Mouse (Mus musculus) forebrain, embryonic 12.5 days (tissue): Measurements from ENCODE around the gene Psmd1. TPM values are rescaled to one million over a fixed set of nuclear protein-coding genes. Genes with fewer than 3 reads are reported as not detected.

ENCODE experiments used
- ATAC-seq: fragments of 200-750 bp; cut with Nextera tagmentation; 2 replicates; pipeline ENCODE4 v1.8.0; 2017; ENCODE audit warnings: moderate TSS enrichment; ENCODE audit not compliant: low FRiP score
- H3K27ac ChIP-seq: fragments of 300-500 bp; sonication (generic); 2 replicates; pipeline ENCODE4 v1.5.1; 2016; ENCODE audit warnings: mild to moderate bottlenecking
- H3K27me3 ChIP-seq: fragments of 300-500 bp; sonication (generic); 2 replicates; pipeline ENCODE4 v1.6.1; 2016; ENCODE audit warnings: mild to moderate bottlenecking
- H3K36me3 ChIP-seq: fragments of 300-500 bp; sonication (generic); replicated peaks from 2 replicates; pipeline ENCODE4 v1.6.1; 2016; ENCODE audit warnings: mild to moderate bottlenecking
- H3K4me1 ChIP-seq: fragments of 300-500 bp; sonication (generic); 2 replicates; pipeline ENCODE4 v1.6.1; 2016
- H3K4me2 ChIP-seq: fragments of 300-500 bp; sonication (generic); 2 replicates; pipeline ENCODE4 v1.6.1; 2016; ENCODE audit warnings: mild to moderate bottlenecking, moderate library complexity
- H3K4me3 ChIP-seq: fragments of 300-500 bp; sonication (generic); replicated peaks from 2 replicates; pipeline ENCODE4 v1.5.1; 2016; ENCODE audit warnings: mild to moderate bottlenecking
- H3K9ac ChIP-seq: fragments of 300-500 bp; sonication (generic); 2 replicates; pipeline ENCODE4 v1.6.1; 2016; ENCODE audit warnings: mild to moderate bottlenecking
- H3K9me3 ChIP-seq: fragments of 300-500 bp; sonication (generic); 2 replicates; pipeline ENCODE4 v1.6.1; 2016
- WGBS: fragments of 180-500 bp; shearing (Covaris S2); methylation state at CpG from one replicate; pipeline ENCODE4 v1.1.7; 2016; 5-methylcytosine and 5-hydroxymethylcytosine counted together
- polyA plus RNA-seq: library from polyadenylated mRNA; unstranded; fragments of >200 nt; fragmentation: Nextera tagmentation; extraction: Ambion mirVana; gene quantifications from 2 replicates; pipeline ENCODE4 v1.2.1, GENCODE M21; 2016

Psmd1 gene
- polyA plus RNA-seq, 1 experiment from 2014 or later, result 202 TPM

DNA sequence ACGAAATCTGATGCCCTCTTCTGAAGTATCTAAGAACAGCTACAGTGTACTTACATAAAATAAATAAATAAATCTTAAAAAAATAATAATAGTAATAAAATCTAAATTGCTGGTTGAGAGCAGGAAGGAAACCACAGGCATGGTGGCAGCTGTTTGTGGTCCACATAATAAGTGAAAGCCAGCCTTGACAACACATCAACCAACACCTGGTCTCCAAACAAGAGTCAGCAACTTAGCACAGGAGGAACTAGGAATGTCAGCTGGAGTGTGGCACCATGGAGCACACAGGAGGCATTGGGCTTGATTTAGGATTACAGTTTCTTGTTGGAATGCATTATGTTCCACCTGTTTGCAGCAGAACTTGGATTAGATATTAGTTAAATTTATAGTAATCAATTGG lies 40.9 kb downstream of the Psmd1 start:
- H3K4me3 ChIP-seq, result no peak overlapping the region

DNA sequence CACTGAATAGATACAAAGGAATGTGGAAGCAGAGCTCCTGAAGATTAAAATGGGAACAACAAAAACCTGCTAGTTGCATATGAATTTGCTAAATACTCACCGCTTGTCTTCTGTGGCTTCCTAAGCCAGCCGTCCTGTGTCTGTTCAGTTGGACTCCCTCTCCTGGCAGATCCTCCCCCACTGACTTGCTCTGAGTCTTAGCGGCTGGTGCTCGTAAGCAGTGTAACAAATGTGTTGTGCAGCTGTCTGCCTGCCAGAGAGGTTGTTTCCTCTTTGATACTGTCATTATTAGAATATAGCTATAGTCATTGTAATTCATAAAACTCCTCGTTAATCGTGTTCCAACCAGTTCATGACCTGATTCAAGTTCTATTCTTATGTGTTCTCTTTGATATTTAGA lies 47.6 kb downstream of the Psmd1 start, which contains the start of gene Htr2b:
Gene Htr2b (minus strand): TSS at position 192 of the 400 bp plus-strand sequence.
- Histone ChIP-seq H3K9me3 (no peaks in the 10 kb centered on the region), H3K36me3 (peaks cover under 1% of the 10 kb centered on the region; the same call in 1 of the 2 replicates), H3K27me3 (no peaks in the 10 kb centered on the region), H3K9ac (no peak within 1 kb of the TSS), H3K4me2 (no peak within 1 kb of the TSS), H3K27ac (no peak within 1 kb of the TSS), H3K4me1 (no peaks in the 10 kb centered on the region; the same call in 1 of the 2 replicates), H3K4me3 (no peak within 1 kb of the TSS)
- ATAC-seq, result no peak
- 57% methylated on average over 6 of the region's 6 CpGs for WGBS

More for the DNA sequence above, 40.9 kb downstream of the Psmd1 start:
- no peaks in the 10 kb centered on the region for H3K4me1 ChIP-seq
- no peak overlapping the region for H3K4me2 ChIP-seq
- H3K9me3 ChIP-seq, result no peaks in the 10 kb centered on the region
- peaks cover 10% of the 10 kb centered on the region for H3K36me3 ChIP-seq
- 100% methylated on average over 1 of the region's 1 CpGs for WGBS
- H3K27me3 ChIP-seq, result no peaks in the 10 kb centered on the region
- H3K27ac ChIP-seq, result no peak overlapping the region
- H3K9ac ChIP-seq, result no peak overlapping the region
- no peak for ATAC-seq

DNA sequence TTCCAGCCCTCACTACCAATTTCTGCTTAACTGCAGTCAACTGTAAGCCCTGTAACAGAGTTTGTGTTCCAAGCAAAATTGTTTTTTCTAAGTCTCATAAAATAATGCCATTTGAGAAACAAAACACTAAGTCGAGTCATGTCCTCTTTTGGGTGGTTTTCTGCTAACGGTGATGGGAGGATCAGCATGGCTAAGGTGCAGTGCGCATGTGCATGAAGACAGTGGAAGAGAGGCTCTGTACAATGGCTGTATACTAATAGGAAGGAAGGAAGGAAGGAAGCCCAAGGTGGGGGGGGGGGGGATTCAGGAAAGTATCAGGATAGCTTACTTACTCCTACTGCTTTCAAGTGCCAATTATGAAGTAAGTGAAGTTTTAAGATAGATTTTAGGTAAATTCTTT lies 50.0 kb downstream of the Psmd1 start:
- H3K9ac ChIP-seq, result no peak overlapping the region
- ATAC-seq, result no peak
- 97% methylated on average over 3 of the region's 3 CpGs for WGBS

DNA sequence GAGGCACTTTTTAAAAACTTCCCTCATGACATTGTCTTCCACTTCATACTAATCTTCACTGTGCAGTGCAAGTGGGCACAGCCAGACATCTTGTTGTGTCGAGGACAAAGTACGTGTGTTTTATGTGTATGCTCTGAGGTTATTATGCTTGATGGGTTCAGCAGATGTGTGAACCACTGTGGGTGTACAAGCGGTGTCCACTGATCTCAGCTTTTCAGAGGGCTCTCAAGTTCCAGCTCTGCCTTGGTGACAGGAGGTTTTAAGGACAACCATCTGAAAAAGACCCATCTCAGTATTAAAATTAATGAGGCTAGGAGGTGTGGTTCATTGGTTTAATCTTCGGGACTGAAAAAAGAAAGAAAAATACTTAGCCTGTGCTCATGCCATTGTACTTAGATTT lies 55.4 kb downstream of the Psmd1 start:
- no peaks in the 10 kb centered on the region for H3K9me3 ChIP-seq
- H3K4me3 ChIP-seq, result no peak overlapping the region
- H3K4me2 ChIP-seq, result no peak overlapping the region
- H3K36me3 ChIP-seq, result peaks cover 56% of the 10 kb centered on the region
- H3K4me1 ChIP-seq, result no peaks in the 10 kb centered on the region
- 91% methylated on average over 4 of the region's 4 CpGs for WGBS
- no peak overlapping the region for H3K27ac ChIP-seq
- H3K9ac ChIP-seq, result no peak overlapping the region
- H3K27me3 ChIP-seq, result no peaks in the 10 kb centered on the region
- no peak for ATAC-seq

More for the DNA sequence above, 50.0 kb downstream of the Psmd1 start:
- H3K4me1 ChIP-seq, result no peaks in the 10 kb centered on the region; the same call in 1 of the 2 replicates
- no peak overlapping the region for H3K27ac ChIP-seq
- no peaks in the 10 kb centered on the region for H3K27me3 ChIP-seq
- no peak overlapping the region for H3K4me3 ChIP-seq
- no peaks in the 10 kb centered on the region for H3K9me3 ChIP-seq
- H3K4me2 ChIP-seq, result no peak overlapping the region
- H3K36me3 ChIP-seq, result peaks cover 20% of the 10 kb centered on the region

DNA sequence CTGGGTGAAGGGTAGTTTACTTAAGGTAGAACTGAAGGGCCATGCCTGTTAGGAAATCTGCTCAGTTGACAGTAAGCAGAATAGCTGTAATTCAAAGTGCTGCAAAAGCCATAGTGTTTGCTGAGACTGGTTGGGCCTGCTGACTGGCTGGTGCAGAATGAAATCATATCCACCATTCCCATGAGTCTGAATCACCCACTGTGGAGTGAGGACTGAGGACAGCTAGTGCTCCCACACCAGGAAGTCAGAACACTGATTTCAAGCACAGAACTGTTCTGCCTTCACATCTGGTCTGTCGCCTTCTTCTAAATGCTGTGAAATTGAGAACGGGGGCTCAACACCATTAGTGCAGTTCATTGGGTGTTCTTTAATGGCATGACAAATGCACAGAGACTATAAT lies 61.8 kb downstream of the Psmd1 start:
- Histone ChIP-seq H3K4me3 (no peak overlapping the region), H3K4me1 (no peaks in the 10 kb centered on the region), H3K9me3 (no peaks in the 10 kb centered on the region), H3K9ac (no peak overlapping the region), H3K4me2 (no peak overlapping the region), H3K27me3 (no peaks in the 10 kb centered on the region), H3K36me3 (peaks cover 69% of the 10 kb centered on the region), H3K27ac (no peak overlapping the region)
- no peak for ATAC-seq
- 96% methylated on average over 2 of the region's 2 CpGs for WGBS

DNA sequence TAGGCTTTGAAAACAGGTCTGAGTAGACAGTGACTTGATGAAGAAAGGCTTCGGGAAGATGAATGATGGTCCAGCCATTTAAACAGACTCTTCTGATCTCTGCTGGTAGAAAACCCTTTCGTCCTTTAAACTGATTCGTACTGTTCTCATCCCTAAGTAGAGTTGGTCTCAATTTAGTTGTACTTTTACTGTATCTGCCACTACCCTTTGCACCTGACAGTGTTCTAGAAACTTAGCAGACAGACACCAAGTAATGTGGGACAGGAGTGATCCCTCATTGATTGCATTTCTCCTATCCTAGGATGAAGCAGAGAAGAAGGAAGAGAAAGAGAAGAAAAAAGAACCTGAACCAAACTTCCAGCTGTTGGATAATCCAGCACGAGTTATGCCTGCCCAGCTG lies 69.2 kb downstream of the Psmd1 start, which contains the start of gene Gm21972:
Gene Gm21972 (plus strand): TSS at position 301 of the 400 bp plus-strand sequence.
- Histone ChIP-seq H3K27ac (no peak within 1 kb of the TSS), H3K4me2 (no peak within 1 kb of the TSS), H3K27me3 (no peaks in the 10 kb centered on the region), H3K9ac (no peak within 1 kb of the TSS), H3K36me3 (peaks cover 80% of the 10 kb centered on the region), H3K4me3 (no peak within 1 kb of the TSS), H3K4me1 (no peaks in the 10 kb centered on the region), H3K9me3 (no peaks in the 10 kb centered on the region)
- ATAC-seq, result no peak
- 97% methylated on average over 4 of the region's 4 CpGs for WGBS

DNA sequence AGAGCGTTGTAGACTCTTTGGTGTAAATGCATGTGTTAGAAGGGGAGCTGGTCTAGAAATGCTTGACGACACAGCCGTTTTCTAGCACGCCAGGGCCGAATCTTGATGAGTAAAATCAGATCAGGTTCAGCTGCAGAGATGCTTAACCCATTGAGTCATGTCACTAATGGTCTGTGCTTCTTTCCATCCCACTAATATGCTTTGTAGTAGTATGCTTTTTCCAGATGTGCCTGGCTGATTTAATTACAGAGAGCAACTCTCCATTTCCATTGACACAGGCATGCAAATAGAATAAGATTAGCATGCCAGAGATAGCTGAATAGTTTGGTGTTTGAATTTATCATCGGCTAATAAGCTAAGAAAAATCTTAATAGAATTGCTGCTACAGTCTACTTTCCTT lies 71.1 kb downstream of the Psmd1 start:
- Histone ChIP-seq H3K27ac (no peak overlapping the region), H3K4me3 (no peak overlapping the region), H3K36me3 (peaks cover 80% of the 10 kb centered on the region), H3K4me2 (no peak overlapping the region), H3K9me3 (no peaks in the 10 kb centered on the region), H3K4me1 (no peaks in the 10 kb centered on the region), H3K27me3 (no peaks in the 10 kb centered on the region), H3K9ac (no peak overlapping the region)
- no peak for ATAC-seq
- WGBS, result 94% methylated on average over 6 of the region's 6 CpGs

DNA sequence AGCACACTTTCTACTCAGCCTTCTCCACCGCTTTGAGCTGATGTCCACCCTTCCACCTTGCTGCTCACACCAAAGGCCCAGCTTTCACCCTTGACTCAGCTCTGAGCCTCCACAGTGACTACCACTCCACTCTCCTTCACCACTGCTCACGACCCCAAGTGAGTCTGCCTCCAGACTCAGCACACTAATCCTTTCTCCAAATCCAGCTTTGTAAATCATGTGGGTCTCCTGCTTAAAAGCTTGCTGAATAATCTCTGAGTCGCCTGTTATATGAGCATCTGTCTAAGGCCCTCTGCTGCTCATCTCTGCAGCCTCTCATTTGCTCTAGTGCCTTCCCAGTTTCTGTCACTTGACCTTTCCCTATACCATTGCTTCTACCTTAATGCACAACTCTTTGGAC lies 76.9 kb downstream of the Psmd1 start:
- Histone ChIP-seq H3K9me3 (no peaks in the 10 kb centered on the region), H3K4me1 (no peaks in the 10 kb centered on the region), H3K4me2 (no peak overlapping the region), H3K27me3 (no peaks in the 10 kb centered on the region), H3K4me3 (no peak overlapping the region), H3K27ac (no peak overlapping the region), H3K36me3 (peaks cover 49% of the 10 kb centered on the region), H3K9ac (no peak overlapping the region)
- ATAC-seq, result no peak
- WGBS, result 88% methylated on average over 3 of the region's 3 CpGs

DNA sequence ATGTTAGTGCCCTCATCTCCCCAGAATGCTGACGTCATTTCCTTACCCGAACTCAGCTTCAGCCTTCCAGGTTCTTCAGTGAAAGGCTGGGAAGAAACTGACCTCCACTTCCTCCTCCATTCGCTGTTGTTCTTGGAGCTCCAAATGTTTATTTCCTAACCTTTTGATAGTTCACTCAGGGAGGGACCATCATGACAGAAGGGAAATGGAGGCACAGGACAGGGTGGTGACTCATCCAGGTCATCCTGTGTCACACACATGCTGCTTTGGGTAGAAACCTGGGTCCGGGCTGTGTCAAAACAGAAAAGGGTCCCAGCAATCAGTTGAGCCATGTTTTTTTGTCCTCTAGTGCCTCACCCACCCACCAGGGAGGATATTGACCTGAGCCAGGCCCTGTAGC lies 79.0 kb downstream of the Psmd1 start:
- Histone ChIP-seq H3K36me3 (peaks cover 32% of the 10 kb centered on the region), H3K27me3 (no peaks in the 10 kb centered on the region), H3K27ac (no peak overlapping the region), H3K4me2 (no peak overlapping the region), H3K9ac (no peak overlapping the region), H3K4me1 (no peaks in the 10 kb centered on the region), H3K9me3 (no peaks in the 10 kb centered on the region), H3K4me3 (no peak overlapping the region)
- WGBS, result 87% methylated on average over 4 of the region's 4 CpGs
- no peak for ATAC-seq

DNA sequence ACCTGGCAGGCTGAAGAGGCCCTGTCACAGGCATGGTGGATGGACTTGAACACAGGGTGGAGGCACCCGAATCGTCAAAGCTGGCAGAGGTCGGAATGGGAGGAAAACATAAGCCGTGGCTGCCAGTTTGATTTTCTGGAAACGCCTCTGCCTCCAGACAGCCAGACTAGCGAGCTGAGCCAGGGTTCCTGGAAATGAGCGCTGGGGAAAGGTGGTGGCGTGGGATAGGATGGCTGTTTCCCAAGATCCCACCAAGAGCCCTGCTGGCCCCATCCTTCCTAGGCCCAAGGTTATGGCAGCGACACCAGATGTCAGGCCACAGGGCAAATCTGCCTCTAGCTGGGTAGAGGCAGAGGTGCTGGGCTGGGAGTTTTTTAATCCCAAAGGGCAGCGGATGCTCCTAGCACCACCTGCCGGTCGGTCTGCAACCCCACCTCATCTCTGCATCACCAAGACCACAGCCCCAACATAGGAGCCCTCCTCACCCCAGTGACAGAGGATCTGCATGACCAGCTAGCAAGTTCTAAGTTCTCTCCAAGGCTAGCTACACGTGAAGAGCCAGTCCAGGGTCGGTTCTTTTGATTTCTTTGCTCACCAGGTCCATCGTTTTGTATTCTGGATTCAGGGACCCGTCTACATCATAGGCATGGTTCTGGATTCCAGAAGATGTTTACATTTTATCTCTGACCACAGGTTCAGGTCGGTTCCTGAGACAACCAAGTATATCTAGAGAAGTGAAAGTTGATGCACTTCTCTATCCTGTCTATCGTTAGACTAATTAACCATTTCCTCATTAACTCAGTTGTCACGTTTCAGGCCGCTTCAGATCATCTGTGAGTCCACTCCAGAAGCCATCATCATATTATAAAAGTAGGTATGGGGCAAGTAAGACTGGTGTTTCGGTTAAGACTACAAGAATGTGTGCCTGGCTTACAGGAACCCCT lies 80.1 kb downstream of the Psmd1 start:
- H3K4me2 ChIP-seq, result no peak overlapping the region
- H3K27ac ChIP-seq, result no peak overlapping the region
- peaks cover 20% of the 10 kb centered on the region for H3K36me3 ChIP-seq
- H3K9me3 ChIP-seq, result no peaks in the 10 kb centered on the region
- H3K27me3 ChIP-seq, result no peaks in the 10 kb centered on the region
- H3K4me1 ChIP-seq, result no peaks in the 10 kb centered on the region
- WGBS, result 77% methylated on average over 21 of the region's 21 CpGs
- ATAC-seq, result no peak
- H3K9ac ChIP-seq, result no peak overlapping the region
- no peak overlapping the region for H3K4me3 ChIP-seq

DNA sequence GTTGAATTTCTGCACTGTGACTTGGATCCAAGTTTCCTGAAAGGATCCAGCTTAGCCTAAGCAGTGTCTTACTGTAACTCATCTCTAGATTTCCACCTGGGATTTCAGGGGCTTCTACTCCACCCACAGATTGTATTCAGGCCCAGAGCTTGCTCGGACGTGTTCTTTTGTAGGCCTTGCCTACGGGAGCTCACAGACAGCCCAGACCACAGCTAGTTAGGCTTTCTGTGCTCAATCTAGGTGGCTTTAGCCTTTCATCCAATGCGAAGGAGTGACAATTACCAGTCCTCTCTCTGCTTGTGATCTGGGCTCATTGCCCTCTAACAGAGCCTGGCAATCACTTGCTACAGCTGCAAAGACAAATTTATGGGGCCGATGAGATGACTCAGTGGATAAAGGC lies 82.1 kb downstream of the Psmd1 start:
- no peak overlapping the region for H3K9ac ChIP-seq
- 87% methylated on average over 5 of the region's 5 CpGs for WGBS
- H3K4me1 ChIP-seq, result no peaks in the 10 kb centered on the region
- peaks cover 6% of the 10 kb centered on the region for H3K36me3 ChIP-seq
- H3K27me3 ChIP-seq, result no peaks in the 10 kb centered on the region
- H3K9me3 ChIP-seq, result no peaks in the 10 kb centered on the region
- ATAC-seq, result no peak
- no peak overlapping the region for H3K27ac ChIP-seq
- H3K4me2 ChIP-seq, result no peak overlapping the region
- no peak overlapping the region for H3K4me3 ChIP-seq

DNA sequence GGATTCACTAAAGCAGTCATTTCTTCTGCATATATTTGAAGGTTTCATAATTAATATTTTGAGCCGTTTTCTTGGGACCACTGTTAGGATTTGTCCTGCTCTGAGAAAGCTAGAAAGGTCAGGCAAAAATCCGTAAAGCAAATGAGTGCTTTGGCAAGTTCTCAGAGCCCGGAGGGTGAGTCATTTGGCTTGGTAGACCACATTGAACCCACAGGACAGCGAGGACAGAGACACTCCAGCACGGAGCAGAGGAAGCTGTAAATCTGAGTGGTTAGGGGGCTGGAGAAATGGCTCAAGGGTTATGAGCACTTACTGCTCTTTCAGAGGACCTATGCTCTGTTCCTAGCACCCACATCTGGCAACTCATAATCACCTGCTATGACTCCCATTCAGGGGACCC lies 83.4 kb downstream of the Psmd1 start:
- no peaks in the 10 kb centered on the region for H3K27me3 ChIP-seq
- H3K27ac ChIP-seq, result no peak overlapping the region
- H3K4me3 ChIP-seq, result no peak overlapping the region
- no peaks in the 10 kb centered on the region for H3K4me1 ChIP-seq
- H3K36me3 ChIP-seq, result peaks cover 3% of the 10 kb centered on the region
- 82% methylated on average over 5 of the region's 5 CpGs for WGBS
- H3K9me3 ChIP-seq, result no peaks in the 10 kb centered on the region
- H3K4me2 ChIP-seq, result no peak overlapping the region
- no peak for ATAC-seq
- H3K9ac ChIP-seq, result no peak overlapping the region

DNA sequence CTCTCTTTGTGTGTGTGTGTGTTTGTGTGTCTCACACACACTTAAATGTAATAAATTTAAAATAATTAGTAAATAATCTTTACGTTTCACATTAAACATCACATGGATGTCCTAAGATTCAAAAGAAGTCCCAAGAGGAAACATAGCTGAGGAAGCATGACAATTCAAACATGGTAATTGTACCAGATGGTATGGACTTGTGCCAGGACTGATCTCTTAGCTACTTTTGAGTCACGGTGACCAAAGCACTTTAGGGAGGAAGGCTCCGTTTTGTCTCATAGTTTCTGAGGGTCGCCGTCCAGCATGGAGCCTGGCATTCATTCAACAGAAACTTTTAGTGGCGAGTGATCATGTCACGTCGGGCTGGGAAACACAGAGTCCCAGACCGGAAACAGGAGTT lies 84.0 kb downstream of the Psmd1 start:
- H3K36me3 ChIP-seq, result no peaks in the 10 kb centered on the region
- no peak overlapping the region for H3K4me3 ChIP-seq
- no peak overlapping the region for H3K9ac ChIP-seq
- ATAC-seq, result no peak
- H3K9me3 ChIP-seq, result no peaks in the 10 kb centered on the region
- no peaks in the 10 kb centered on the region for H3K4me1 ChIP-seq
- no peak overlapping the region for H3K4me2 ChIP-seq
- H3K27ac ChIP-seq, result no peak overlapping the region
- WGBS, result 90% methylated on average over 9 of the region's 9 CpGs
- H3K27me3 ChIP-seq, result no peaks in the 10 kb centered on the region
